Mouse (Mus musculus) CH12F3 (cell line): ENCODE data around the gene Mapk3.

ENCODE experiments used
- in situ Hi-C: fragments of 300-500 bp; cut with MboI; formaldehyde crosslinking; loops from 2 replicates; pipeline ENCODE4 v1.14.3; 2020; ENCODE audit warnings: low sequenced_read_pairs

Mapk3 gene

GRCm38 (mm10) chr7:126799468-126800268 lies 40.3 kb downstream of the Mapk3 start:
- in situ Hi-C loops, result no loop called here

GRCm38 (mm10) chr7:126800269-126801056 lies 41.1 kb downstream of the Mapk3 start:
- in situ Hi-C loops, result no loop called here

DNA sequence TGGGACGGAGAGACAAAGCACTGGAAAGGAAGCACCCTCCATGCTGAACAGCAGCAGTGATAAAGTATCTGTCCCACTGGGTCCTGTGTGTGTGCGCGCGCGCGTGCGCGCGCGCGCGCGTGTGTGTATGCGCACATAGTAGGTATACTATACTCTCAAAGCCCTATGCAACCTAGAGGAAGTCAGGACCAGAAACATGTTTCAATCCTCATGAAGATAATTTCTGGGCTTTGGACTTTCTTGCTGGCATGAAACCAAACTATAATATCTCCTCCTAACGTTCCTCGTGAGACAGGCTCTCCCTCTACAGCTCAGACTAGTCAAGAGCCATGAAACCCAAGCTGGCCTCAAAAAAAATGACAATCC lies 41.6 kb downstream of the Mapk3 start:
- in situ Hi-C loops, result no loop called here

GRCm38 (mm10) chr7:126802134-126802889 lies 42.9 kb downstream of the Mapk3 start:
- in situ Hi-C loops, result no loop called here

DNA sequence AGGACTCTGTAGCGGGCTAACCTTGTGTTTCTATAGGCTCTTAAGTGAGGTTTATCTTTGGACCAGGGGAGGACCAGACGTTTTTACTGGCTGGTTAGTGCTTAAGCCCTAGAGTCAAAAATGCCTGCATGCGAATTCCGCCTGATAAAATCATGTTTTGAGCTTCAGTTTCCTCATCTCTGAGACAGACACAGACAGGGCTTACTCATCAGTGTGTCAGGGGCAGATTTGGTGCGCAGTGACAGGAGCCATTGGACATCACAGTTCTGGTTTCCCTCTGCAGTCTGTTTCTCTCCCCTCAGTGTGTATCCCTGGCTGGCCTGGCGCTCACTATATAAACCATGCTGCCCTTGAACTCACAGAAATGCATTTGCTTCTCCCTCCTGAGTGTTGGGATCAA lies 43.8 kb downstream of the Mapk3 start:
- in situ Hi-C loops, result no loop called here

- in situ Hi-C loops, result no loop called here
Observed at GRCm38 (mm10) chr7:126803751-126804150, 44.4 kb downstream of the Mapk3 start.

GRCm38 (mm10) chr7:126806956-126807355 lies 47.6 kb downstream of the Mapk3 start:
- in situ Hi-C loops, result no loop called here

GRCm38 (mm10) chr7:126807405-126807804 lies 48.0 kb downstream of the Mapk3 start:
- in situ Hi-C loops, result no loop called here

- in situ Hi-C loops, result no loop called here
Observed at GRCm38 (mm10) chr7:126808703-126809455, 49.5 kb downstream of the Mapk3 start.

- in situ Hi-C loops, result no loop called here
Observed at GRCm38 (mm10) chr7:126809723-126810369, 50.4 kb downstream of the Mapk3 start.
